Comparison of ENCODE assay signal across 9 mouse cellular contexts in genomic region chr19:21715005-21715442, GRCm38 (mm10).
DNase-seq lines count a peak whose midpoint lies in the region; ATAC-seq and TF ChIP-seq lines count a peak whose summit lies in the region.
"Had no signal": no experiment of that assay in that cellular context is flagged by ENCODE, and none has a peak within 500 bp of the region (broad histone marks: within the 10 kb centered on the region; RNA-seq: fewer than 3 reads in every experiment).

No protein-coding gene starts in this region.

- H3K4me3 ChIP-seq in testis, adult 2 months (ENCODE audit: control insufficient read depth, low read depth, low read length), result peak overlapping the region; percentile 41; the same call in 1 of the 2 replicates
- H3K4me3 ChIP-seq in intestine, embryonic 15.5 days (replicated peaks), result no peak overlapping the region

- H3K9ac ChIP-seq in intestine, embryonic 15.5 days, result no peak overlapping the region

- WGBS in intestine, embryonic 15.5 days, result 70% methylated on average over 10 of the region's 10 CpGs

- TF ChIP-seq CTCF in testis, adult 2 months (IDR thresholded peaks at IDR 0.05; ENCODE audit: control insufficient read depth, insufficient read depth, insufficient replicate concordance, low read depth, low read length), result no peak

- H3K4me2 ChIP-seq in intestine, embryonic 15.5 days (replicated peaks), result no peak overlapping the region

- DNase-seq in frontal cortex, postnatal 14 days (ENCODE audit: low spot score in 2 of 2), result no peak
- no peak for DNase-seq in testis, postnatal 14 days (ENCODE audit: low spot score)
- DNase-seq in kidney, postnatal 25 days, result peak; percentile 20 to 58
- no peak for DNase-seq in urinary bladder, postnatal 25 days (ENCODE audit: low spot score)
- DNase-seq in left cerebral cortex, postnatal 10 days (ENCODE audit: extremely low spot score in 1 of 2, low spot score in 2 of 2), result no peak

- H3K36me3 ChIP-seq in testis, adult 2 months (ENCODE audit: control insufficient read depth, insufficient read depth, low read length), result no peaks in the 10 kb centered on the region
- H3K36me3 ChIP-seq in intestine, embryonic 15.5 days, result no peaks in the 10 kb centered on the region
- H3K36me3 ChIP-seq: G1E had no signal

- TF ChIP-seq POLR2A in testis, adult 2 months (IDR thresholded peaks at IDR 0.05; ENCODE audit: control insufficient read depth, low read depth, low read length), result no peak

- no peak overlapping the region for H3K27ac ChIP-seq in testis, adult 2 months (ENCODE audit: control insufficient read depth, insufficient read depth, low read depth, low read length)
- H3K27ac ChIP-seq in intestine, embryonic 15.5 days, result no peak overlapping the region

- H3K4me1 ChIP-seq in testis, adult 2 months (ENCODE audit: control insufficient read depth, insufficient read depth, low read length), result peaks cover 15% of the 10 kb centered on the region
- H3K4me1 ChIP-seq in intestine, embryonic 15.5 days (replicated peaks), result no peaks in the 10 kb centered on the region

- peak; percentile 47 for ATAC-seq in frontal cortex, adult (ENCODE audit: low TSS enrichment)
- ATAC-seq in intestine, embryonic 15.5 days, result no peak

- H3K9me3 ChIP-seq in intestine, embryonic 15.5 days, result no peaks in the 10 kb centered on the region
- H3K9me3 ChIP-seq: G1E had no signal

- H3K27me3 ChIP-seq in testis, adult 2 months (ENCODE audit: control insufficient read depth, insufficient read depth, low read length), result no peaks in the 10 kb centered on the region
- no peaks in the 10 kb centered on the region for H3K27me3 ChIP-seq in intestine, embryonic 15.5 days (replicated peaks)

- intact Hi-C loops in left cerebral cortex, postnatal 10 days (cut with DNase I), result no loop called here

Comparison
In these comparisons a context has a peak if more than half of its experiments do, and no peak if none do; other contexts are left out.
1. DNase-seq: peak in kidney, postnatal 25 days (2 of 2); none in frontal cortex, postnatal 14 days (0 of 2), testis, postnatal 14 days (single experiment), urinary bladder, postnatal 25 days (single experiment) and left cerebral cortex, postnatal 10 days (0 of 2).